Mouse (Mus musculus): ENCODE data around the gene Hcn4. TPM values are rescaled to one million over a fixed set of nuclear protein-coding genes. Genes with fewer than 3 reads are reported as not detected.
A peak's percentile ranks its signal among the peaks of the same experiment; 100 is the strongest.

The Hcn4 gene
- 0.06 and 0.10 TPM in 2 replicates for polyA plus RNA-seq (2012; rRNA removed)

DNA sequence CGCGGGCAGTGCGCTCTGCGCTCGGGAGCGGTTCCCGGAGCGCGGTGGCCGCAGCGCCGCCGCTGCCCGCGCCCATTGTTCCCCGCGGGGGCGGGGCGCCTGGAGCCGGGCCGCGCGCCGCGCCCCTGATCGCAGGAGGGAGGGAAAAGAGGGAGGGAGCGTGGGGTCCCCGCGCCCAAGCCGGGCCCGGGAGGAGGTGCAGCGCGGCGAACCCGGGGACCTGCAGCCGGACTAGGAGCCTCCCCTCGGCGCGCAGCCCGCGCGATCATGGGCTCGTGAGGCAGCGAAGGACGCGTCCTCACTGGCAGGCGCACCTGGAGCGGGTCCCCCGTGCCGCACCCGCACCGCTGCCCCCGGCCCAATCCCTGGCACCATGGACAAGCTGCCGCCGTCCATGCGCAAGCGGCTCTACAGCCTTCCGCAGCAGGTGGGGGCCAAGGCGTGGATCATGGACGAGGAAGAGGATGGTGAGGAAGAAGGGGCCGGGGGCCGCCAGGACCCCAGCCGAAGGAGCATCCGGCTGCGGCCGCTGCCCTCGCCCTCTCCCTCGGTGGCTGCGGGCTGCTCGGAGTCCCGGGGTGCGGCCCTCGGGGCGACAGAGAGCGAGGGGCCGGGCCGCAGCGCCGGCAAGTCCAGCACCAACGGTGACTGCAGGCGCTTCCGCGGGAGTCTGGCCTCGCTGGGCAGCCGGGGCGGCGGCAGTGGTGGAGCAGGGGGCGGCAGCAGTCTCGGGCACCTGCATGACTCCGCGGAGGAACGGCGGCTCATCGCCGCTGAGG lies at the start of gene Hcn4:
Gene Hcn4 (plus strand): TSS at position 274 of the 779 bp plus-strand sequence.
- DNase-seq (ENCODE audit: low spot score), result peak; percentile 27

DNA sequence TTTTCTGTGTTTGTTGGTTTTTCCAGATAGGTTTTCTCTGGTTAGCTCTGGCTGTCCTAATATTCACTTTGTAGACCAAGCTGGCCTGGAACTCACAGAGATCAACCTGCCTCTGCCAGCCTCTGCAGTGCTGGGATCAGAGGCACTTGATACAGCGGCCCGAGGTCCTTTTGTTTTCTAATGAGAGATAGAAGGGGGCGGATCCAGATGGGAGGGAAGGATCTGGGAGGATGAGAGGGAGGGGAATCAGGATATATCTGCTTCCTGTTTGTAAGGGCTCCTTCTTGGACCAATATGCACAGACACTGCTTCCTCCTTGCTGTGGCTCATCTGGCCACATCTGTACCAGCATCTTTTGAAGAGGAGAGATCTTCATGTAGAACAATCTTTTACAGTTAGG lies 48.5 kb upstream of the Hcn4 start:
- DNase-seq (ENCODE audit: low spot score), result no peak

DNA sequence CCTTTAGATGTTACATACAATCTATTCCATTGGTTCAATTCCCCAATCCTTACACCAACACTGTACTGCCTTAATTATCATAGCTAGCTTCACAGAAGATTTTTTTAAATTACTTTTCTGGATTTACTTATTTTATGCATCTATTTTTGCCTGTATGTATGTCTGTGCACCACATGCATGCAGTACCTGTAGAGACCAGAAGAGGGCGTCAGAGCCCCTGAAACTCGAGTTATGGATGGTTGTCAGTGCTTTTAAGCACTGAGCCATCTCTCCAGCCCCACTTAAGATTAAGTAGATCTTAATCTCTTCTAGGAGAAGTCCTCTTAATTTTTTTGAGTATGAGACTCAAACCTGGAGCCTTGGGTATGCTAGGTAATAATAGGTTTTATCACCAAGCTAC lies 47.8 kb upstream of the Hcn4 start:
- no peak for DNase-seq (ENCODE audit: low spot score)

DNA sequence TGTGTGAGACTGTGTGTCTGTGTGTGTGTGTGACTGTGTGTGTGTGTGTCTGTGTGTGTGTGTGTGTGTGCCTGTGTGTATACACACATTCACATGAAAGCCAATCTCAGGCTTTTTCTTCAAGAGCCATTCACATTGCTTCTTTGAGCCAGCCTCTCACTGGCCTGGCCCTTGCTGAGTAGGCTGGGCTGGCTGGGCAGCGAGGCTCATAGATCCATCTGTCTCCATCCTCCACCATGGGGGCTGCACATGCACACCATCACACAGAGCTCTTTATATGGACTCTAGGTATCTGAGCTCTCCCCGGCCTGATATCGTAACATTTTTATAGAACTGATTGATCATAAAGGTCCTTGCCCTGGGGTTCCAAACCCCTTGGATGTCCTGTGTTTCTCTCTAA lies 33.7 kb upstream of the Hcn4 start:
- DNase-seq (ENCODE audit: low spot score), result no peak

DNA sequence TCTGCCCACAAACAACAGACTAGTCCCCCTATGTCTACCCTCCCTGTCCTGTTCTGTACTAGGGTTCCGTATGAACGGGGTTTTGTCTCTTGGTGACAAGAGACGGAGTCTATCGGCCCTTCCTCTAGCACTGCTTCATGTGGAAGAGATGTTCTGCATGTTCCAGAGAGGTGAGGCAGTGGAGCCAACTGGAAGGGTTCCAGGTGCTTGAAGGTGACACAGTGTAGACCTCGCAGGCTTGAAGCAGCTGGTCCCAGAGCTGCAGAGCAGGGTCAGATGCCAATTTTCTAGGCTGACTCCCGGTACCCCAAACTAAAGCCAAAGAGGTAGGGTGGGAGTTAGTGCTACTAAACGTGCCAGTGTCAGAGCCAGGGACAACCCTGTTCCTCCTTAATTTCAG lies 25.1 kb upstream of the Hcn4 start:
- no peak for DNase-seq (ENCODE audit: low spot score)

DNA sequence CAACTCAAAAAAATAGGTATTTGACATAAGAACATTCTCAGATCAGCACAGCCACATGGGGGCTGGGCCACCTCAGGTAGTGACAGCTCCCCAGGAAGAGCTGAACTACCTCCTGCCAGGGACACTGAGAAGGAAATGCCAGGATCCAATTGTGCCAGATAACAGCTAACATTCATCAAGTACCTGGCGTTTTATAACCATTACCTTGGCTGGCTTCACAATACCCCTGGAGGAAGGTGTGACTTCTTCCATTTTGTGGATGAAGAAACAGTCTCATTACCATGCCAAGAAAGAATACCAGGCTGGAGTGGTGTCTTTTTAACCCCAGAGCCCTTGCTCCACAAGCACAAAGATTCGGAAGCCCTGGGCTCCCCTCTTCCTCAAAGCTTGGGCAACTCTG lies 21.8 kb upstream of the Hcn4 start:
- DNase-seq (ENCODE audit: low spot score), result no peak

DNA sequence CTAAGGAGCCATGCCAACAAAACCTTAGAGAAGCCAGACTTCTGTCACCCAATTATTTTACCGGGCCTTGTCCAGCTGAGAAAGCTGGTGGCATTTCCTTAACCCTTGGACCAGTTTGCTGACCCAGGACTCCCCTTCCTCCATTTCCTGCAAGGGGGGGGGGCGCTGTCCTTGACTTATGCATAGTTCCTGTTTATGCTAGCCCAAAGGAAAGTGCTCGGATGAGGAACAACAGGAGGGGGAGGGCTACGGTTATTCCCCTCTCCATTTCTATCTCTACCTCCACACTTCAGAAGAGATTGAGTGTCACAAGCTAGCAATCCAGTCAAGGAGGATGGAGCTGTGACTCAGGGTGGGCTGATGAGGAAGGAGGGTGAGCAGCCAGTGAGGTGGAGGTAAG lies 20.9 kb upstream of the Hcn4 start:
- no peak for DNase-seq (ENCODE audit: low spot score)

DNA sequence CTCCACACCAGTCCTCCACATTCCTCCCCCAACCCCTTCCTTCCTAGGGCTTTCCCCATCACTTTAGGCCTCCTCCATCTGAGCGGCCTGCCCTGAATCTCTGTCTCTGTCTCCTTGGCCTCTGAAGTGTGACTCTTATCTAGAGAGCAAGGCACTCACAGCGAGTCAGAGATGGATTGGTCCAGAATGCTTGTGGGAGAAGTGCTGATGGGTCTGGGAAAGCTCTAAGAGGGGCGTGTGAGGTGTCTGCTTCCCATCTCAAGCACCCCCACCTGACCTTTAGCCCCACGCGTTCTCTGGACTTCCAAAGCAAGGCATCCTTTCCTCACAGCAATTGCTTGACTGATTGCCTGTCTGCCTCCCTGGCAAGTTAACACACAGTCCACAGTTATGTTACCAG lies 20.4 kb upstream of the Hcn4 start:
- no peak for DNase-seq (ENCODE audit: low spot score)

DNA sequence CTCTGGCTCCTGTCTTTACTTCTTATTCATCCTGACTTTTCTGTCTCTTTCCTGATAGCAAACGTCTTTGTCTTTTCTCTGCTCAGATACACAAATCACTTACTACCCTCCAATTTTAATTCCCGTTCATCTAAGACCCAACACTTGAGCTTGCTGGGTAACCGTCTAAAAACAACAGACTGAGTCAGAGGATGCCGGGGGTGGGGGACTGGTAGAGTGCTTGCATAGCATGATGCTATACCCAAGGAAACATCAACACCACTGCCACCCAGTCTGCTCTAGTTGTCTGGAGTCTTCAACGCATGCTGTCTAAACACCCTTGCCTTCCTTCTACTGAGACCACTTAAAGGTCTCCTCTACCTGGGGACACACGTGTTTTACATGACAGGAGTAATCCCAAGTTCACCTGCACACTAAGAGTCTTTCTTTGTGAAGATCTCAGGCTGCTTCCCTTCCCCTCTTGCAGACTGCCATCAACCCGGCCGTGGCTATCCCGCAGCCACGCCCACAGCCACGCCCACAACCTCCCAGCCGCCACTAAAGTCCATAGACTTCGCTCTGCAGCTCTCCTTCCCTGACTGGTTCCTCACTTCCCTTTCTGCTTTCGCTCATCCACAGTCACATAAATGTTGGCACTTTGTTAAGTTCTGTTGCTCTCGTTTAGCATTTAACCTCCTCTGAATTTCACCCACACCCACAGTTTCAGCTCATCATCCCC lies 17.5 kb upstream of the Hcn4 start:
- no peak for DNase-seq (ENCODE audit: low spot score)

DNA sequence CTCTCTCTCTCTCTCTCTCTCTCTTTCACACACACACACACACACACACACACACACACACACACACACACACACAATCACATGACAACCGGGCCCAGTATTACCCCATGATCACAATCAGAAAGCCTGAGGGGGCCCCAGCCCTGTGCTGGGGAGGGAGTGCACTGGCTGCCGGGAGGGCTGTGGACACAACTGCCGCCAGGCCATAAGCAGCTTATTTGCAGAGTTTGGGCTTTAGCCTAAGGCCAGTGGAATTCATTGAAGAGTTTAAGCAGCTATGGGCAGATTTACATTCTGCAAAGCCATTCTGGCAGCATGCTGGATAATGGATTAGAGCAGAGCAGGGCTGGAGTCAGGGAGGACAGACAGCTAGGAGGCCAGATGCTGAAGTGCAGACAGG lies 12.0 kb upstream of the Hcn4 start:
- DNase-seq (ENCODE audit: low spot score), result no peak

DNA sequence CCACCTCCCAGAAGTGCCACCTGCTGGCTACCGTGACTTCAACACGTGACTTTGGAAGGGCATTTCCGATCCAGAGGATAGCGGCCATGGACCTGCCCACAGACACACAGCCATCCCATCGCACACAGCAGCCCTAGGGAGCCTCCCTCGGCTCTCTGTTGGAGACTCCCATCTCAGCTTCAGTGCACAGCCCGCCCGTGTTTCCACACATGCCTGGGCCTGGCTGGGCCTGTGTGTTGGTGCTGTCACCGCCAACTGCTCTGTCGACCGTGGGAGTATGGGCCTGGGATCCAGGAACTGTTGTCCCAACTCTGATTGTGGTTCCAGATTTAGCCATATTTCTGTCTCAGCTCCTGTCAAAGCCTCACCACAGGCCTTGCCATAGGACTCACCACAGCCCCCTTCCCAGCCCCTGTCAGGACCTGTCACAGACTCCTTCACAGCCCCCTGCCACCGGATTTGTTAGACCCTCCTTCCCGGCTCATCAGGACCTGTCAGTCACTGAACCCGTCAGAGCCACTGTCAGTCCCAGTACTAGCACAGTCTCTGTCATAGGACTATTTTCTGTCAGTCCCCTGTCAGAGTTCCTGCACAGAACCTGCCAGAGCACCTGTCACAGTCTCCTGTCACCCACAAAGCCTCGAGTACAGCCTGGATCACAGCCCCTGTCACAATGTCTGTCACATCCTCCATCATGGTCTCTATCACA lies 7.5 kb upstream of the Hcn4 start:
- no peak for DNase-seq (ENCODE audit: low spot score)

DNA sequence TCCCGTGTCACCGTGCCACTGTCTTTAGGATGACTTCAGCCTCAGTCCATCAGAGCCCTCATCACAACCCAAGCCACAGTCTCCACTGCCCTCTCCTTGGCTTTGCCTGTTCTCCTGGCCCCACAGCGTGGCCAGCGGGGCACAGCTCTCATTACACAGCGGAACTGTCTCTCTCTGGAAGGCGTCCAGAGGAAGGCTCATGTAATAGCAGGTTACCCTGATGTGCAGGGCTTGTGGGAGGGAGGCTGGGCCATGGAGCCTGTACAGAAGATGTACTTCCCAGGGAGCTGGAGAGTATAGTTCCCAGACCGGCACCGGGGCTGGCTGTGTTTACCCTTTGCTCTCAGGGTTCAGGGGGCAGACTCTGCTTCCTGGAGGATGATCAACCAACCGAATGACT lies 6.8 kb upstream of the Hcn4 start:
- no peak for DNase-seq (ENCODE audit: low spot score)

DNA sequence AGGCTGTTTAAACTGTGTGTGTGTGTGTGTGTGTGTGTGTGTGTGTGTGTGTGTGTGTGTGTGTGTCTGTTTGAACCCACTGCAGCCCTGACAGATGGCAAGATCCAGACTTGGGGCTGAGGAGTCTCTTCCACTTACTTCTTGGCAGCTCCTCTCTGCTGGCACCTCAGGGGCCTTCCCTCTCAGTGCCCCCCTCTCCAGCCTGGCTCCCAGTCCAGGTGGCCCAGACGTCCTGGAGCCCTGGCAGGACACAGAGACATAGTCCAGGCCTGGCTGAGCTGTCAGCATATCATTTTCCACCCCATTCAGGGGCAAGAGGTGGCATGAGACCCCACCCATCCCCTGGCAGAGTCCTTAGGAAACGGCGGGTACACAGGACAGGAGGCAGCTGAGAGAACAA lies 5.5 kb upstream of the Hcn4 start:
- no peak for DNase-seq (ENCODE audit: low spot score)

DNA sequence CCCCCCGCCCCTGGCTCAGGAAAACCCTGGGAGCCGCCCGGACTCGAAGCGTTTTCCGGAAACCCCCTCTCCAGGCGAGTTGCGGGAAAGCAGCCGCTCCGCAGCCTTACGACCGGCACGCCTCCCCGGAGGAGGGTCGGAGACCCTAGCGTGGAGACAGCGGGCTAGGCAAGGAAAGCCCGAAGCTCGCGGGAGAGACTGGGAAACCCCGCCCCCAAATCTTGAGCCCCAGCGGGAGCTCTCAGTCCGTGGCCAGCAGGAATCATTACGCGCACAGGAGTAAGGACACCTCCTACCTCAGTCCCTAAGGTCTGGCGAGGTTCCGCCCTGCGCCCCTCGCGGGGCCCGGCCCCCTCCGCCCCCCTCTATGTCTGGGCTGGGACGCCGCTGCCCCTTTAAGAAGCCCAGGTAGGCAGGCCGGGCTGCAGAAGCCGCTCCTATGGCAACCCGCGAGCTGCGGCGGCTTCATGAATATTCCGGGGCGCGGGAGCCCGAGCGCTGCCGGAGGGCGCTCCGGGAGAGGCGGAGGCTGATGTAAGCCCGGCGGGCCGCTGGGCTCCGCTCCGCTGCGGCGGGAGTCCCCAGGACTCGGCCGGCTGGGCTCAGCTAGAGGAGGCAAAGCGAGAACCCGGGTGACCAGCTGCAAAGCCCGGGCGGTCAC lies 651 bp upstream of the Hcn4 start:
- peak; percentile 27 for DNase-seq (ENCODE audit: low spot score)

DNA sequence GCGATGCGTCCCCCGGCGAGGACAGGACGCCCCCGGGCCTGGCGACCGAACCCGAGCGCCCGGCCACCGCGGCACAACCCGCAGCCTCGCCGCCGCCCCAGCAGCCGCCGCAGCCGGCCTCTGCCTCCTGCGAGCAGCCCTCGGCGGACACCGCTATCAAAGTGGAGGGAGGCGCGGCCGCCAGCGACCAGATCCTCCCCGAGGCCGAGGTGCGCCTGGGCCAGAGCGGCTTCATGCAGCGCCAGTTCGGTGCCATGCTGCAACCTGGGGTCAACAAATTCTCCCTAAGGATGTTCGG lies 655 bp downstream of the Hcn4 start:
- DNase-seq (ENCODE audit: low spot score), result no peak

DNA sequence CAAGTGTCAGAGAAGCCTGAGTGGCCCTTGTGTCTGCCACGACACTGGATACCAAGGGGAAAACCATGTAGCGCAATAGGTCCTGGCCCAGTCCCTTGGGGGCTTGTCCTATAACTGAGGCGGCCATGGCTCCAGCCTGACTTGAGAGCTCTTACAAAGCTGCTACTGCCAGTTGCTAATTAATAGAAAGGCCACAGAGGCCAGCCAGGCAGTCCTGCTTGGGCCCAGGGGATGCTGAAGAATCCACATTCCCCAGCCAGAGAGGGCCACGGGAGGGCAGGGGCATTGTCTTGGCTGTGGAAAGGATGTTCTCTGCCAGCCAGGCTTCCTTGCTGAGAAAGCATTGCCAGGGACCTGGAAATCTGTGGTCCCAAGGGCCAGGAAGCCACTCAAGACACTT lies 6.4 kb downstream of the Hcn4 start:
- no peak for DNase-seq (ENCODE audit: low spot score)

DNA sequence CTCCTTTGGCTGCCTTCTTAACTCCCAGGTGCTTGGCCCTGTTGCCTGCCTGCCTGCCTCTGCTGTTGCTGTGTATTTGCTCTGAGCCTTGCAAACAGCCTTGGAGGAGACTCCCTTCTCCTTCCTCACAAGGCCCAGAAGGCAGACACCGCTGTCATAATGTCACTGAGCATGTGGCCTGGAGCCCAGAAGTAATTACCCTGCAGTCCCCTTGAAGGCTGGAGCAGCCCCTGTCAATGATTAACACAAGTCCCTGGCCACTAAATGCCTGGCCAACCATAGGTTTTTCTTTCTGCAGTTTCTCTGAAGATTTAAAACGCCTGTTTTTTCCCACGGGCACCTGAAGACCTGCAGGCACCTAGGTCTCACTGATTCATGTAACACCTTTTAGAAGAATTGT lies 9.7 kb downstream of the Hcn4 start:
- no peak for DNase-seq (ENCODE audit: low spot score)

DNA sequence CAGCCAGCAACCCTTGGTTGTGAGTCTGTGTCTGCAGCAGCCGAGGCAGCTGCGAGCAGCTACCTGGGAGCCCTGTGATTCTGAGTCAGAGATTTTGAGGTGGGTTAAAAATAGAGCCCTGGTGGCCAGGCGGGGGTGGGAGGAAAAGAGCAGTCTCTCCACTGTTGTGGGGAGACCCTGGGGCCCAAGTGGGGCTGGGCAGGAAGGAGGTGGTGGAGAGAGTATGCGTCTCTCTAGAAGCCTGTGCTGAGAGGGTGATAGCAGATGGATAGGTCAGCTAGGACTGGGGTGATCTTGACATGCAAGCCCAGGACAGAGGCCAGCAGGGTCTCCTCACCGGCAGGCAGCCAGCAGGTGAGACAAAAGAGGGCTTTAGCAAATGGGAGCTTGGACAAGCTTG lies 14.0 kb downstream of the Hcn4 start:
- no peak for DNase-seq (ENCODE audit: low spot score)

DNA sequence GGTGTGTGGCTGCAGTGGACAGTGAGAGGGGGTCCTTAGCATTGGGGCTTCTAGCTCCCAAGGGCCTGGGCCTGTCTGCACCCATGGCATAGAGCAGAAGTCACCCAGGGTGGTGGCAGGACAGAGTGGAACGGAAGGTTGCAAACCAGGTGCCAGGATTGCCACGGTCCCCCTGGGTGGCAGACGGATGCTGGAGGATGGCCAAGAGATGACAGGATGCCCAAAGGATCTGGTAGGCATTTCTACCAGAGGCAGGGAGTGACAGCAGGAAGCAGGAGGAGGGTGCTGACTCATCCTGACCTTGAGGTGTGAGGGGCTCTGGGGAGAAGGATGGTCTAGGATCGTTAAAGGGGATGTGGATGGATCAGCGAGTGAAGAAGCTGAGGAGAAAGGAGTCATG lies 15.3 kb downstream of the Hcn4 start:
- DNase-seq (ENCODE audit: low spot score), result no peak

DNA sequence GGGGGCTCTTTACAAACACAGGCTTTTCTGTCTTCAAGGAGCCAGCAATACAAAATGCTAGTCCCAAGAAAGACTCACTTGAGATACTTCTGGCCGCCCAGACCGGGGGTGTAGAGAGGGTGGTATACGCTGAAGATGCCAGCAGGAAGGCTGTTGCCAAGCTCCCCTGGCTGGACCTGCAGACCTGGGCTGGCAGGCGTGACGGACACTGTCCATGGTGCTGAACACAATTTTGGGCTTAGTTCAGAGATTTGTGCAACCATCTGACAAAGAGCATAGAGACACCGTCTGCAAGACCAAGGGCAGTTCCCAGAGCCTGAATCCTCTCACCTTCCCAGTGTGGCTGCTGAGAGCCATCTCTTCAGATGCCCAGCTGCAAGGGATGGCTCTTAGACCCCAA lies 18.4 kb downstream of the Hcn4 start:
- DNase-seq (ENCODE audit: low spot score), result no peak

DNA sequence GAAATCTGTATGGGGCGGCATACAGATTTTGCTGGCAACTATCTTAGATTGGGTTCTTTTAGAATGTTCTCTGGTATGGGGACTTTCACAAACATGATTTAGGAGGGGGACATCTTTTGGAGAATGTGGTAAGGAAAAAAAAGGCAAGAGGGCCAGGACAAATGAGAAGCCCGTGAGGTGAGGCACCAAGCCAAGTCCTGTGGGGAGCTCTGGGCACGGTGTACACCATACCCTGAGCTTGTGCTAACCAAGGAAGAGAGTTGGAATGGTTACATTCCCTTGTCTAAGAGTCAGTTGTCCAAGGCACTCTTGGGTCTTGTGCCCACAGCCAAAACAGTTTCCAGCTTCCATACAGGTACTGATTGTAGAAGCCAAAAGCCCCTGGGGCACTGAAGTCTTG lies 21.4 kb downstream of the Hcn4 start:
- DNase-seq (ENCODE audit: low spot score), result no peak

DNA sequence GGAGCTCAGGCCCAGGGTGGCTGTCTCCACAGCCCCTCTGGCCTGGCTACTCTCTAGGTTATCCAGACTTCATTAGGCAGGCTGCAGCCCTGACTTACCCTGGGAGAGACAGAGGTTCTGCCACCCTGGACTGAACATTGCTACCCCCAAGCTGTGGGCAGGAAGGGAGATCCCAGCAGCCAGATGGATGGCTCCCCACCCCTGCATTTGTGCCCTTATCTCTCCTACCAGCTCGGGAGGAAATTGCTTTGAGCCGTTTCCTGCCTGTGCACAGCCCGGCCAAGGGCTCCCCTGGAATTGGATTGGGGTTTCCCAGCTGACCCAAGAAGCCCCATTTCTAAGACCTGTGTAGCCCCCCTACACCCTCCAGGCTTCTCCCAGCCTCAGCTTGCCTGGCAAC lies 23.8 kb downstream of the Hcn4 start:
- DNase-seq (ENCODE audit: low spot score), result no peak

DNA sequence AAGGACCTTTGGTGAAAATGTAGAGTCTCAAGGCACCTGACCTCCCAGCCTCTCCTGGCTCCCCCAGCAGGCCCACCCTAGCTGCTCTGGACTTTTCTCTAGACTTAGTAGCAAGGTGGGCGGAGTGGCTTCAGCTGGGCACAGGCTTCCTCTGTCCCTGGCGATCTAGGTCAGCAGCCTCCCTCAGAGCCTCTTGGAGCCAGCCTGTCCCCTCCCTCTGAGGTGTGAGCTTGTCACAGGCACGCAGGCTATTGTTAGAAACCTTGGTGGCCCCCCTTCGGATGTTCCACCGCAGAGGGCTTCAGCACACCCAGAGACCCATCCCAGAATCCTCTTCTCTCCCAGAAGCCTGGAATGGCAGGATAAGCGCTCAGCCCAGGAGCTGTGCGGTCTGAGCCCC lies 24.5 kb downstream of the Hcn4 start:
- no peak for DNase-seq (ENCODE audit: low spot score)

Data from urinary bladder, adult 2 months (tissue).